In the genomic region with DNA sequence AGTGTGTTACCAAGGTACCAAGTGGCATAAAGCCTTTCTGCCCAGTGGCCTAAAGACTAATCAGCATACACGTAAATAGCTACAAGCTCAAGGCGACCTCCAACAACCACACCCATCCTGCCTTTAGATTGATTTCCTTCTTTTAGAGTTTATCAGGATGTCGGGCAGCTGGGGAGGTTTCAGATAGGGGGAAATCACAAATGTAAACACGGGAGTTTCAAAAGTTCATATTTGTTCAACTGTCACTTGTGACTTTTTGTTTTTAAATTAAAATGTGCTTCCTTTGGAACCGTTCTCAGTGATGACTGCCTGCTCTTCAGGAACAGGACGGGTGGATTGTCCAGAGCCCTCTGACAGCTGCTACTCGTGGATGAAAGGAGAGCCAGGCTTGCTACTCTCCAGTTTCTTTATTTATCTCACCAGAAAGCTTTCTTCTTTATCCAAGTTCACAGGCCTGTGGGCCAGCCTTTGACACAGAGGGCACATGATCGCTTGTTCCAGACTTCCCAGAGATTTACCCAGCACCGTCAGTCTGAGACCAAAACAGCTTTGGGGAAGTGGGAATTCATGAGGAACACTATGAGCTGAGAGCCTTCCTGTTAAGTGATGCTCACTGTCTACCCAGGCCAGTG, we compare ENCODE assay signal across 13 mouse cellular contexts. TPM values are rescaled to one million over a fixed set of nuclear protein-coding genes. Genes with fewer than 3 reads are reported as not detected.
DNase-seq lines count a peak whose midpoint lies in the region; ATAC-seq and TF ChIP-seq lines count a peak whose summit lies in the region.
"Had no signal": no experiment of that assay in that cellular context is flagged by ENCODE, and none has a peak within 500 bp of the region (broad histone marks: within the 10 kb centered on the region; RNA-seq: fewer than 3 reads in every experiment).

No protein-coding gene starts in this region.

- TF ChIP-seq POLR2A in heart, adult 2 months (IDR thresholded peaks at IDR 0.05; ENCODE audit: insufficient read depth, low read depth, low read length), result no peak

- peaks cover 11% of the 10 kb centered on the region for H3K4me1 ChIP-seq in heart, adult 2 months (ENCODE audit: control insufficient read depth, insufficient read depth, low read length)
- H3K4me1 ChIP-seq: forebrain, embryonic 10.5 days had no signal

- no peaks in the 10 kb centered on the region; the same call in 1 of the 2 replicates for H3K79me2 ChIP-seq in heart, adult 2 months (replicated peaks; ENCODE audit: control insufficient read depth, insufficient read depth, low read length)

- H3K27me3 ChIP-seq in heart, adult 2 months (ENCODE audit: control insufficient read depth, insufficient read depth, low read length), result 0 out of 2 replicates have a peak, but pooled peaks cover 1% of the 10 kb centered on the region

- no peak for TF ChIP-seq CTCF in layer of hippocampus, adult 2 months (conservative IDR thresholded peaks at IDR 0.05)
- TF ChIP-seq CTCF in heart, adult 2 months (IDR thresholded peaks at IDR 0.05), result no peak

- peak overlapping the region; percentile 10; the same call in 1 of the 2 replicates for H3K27ac ChIP-seq in layer of hippocampus, adult 2 months
- peak overlapping the region; percentile 78 for H3K27ac ChIP-seq in heart, adult 2 months
- H3K27ac ChIP-seq: forebrain, embryonic 10.5 days; liver, embryonic 14.5 days had no signal

- no peak for DNase-seq in layer of hippocampus, adult 2 months (ENCODE audit: low spot score in 2 of 2)
- no peak for DNase-seq in layer of hippocampus, adult 9-11 months
- DNase-seq in heart, adult 2 months, result peak; percentile 26 to 36
- DNase-seq in heart, postnatal 4 days, result peak; percentile 7
- DNase-seq in thymus, postnatal 10 days (ENCODE audit: low spot score in 2 of 2), result no peak
- DNase-seq in layer of hippocampus, adult 8-10 months (ENCODE audit: low spot score in 2 of 2), result no peak
- DNase-seq in left cerebral cortex, postnatal 14 days (ENCODE audit: low spot score in 2 of 2), result no peak
- DNase-seq: cerebellum, postnatal 36 days had no signal

- H3K9ac ChIP-seq in heart, adult 2 months (ENCODE audit: low read depth, low read length), result no peak overlapping the region
- H3K9ac ChIP-seq: liver, embryonic 14.5 days had no signal

- intact Hi-C loops in heart, adult 2 months (cut with DNase I), result loop anchor here (2.0 kb wide), 1 partner anchor 67 kb away; a partner anchor contains a TSS
- intact Hi-C loops in left cerebral cortex, postnatal 14 days (cut with DNase I), result no loop called here

- WGBS in heart, adult 2 months, result 8% methylated on average over 9 of the region's 9 CpGs

- ATAC-seq in megakaryocyte, adult 5-6 weeks (ENCODE audit: poor library complexity, severe bottlenecking), result peak; percentile 60; the same call in 1 of the 2 replicates

- TF ChIP-seq EP300 in heart, adult 2 months (IDR thresholded peaks at IDR 0.05; ENCODE audit: insufficient read depth, low read depth, low read length), result no peak

- H3K36me3 ChIP-seq in heart, adult 2 months (ENCODE audit: control insufficient read depth, insufficient read depth, low read length), result peaks cover 5% of the 10 kb centered on the region

- H3K4me3 ChIP-seq in layer of hippocampus, adult 2 months, result no peak overlapping the region
- no peak overlapping the region for H3K4me3 ChIP-seq in heart, adult 2 months
- H3K4me3 ChIP-seq: forebrain, embryonic 10.5 days had no signal

RNA-seq across cellular contexts. Expression of a gene that starts 23.0 kb away (rescaled TPM):
- not detected for total RNA-seq in layer of hippocampus, adult 2 months (2021)
- not detected for total RNA-seq in heart, adult 2 months (2021)
- polyA plus RNA-seq in heart, adult 2 months (2012; rRNA removed), result not detected in 2 replicates
- not detected for total RNA-seq in heart, postnatal 4 days (2021)
- total RNA-seq in megakaryocyte, adult 5-6 weeks (2015), result not detected in 2 replicates
- not detected in 2 replicates for total RNA-seq in megakaryocyte, adult 5-6 weeks (2017)
- not detected for total RNA-seq in layer of hippocampus, adult 8-10 months (2022)
- total RNA-seq in left cerebral cortex, postnatal 14 days (2021), result not detected
- total RNA-seq: layer of hippocampus, postnatal 10 days had no signal
- polyA plus RNA-seq: forebrain, embryonic 10.5 days; gonadal fat pad, adult 2 months; liver, embryonic 14.5 days had no signal

RNA-seq across cellular contexts. Expression of a gene that starts 33.1 kb away (rescaled TPM):
- total RNA-seq in layer of hippocampus, adult 2 months (2021), result 1 to 10 TPM; 3.0 to 3.4 TPM
- total RNA-seq in heart, adult 2 months (2021), result 1 to 10 TPM; 4.8 TPM
- polyA plus RNA-seq in heart, adult 2 months (2012; rRNA removed), result 4.4 and 6.2 TPM in 2 replicates
- total RNA-seq in heart, postnatal 4 days (2021), result 10 to 100 TPM; 14.4 to 14.6 TPM
- total RNA-seq in megakaryocyte, adult 5-6 weeks (2015), result 0.56 and 1.5 TPM in 2 replicates
- total RNA-seq in megakaryocyte, adult 5-6 weeks (2017), result 0.51 and 0.73 TPM in 2 replicates
- 1 to 10 TPM; 2.9 to 3.5 (median 3.2) TPM for total RNA-seq in layer of hippocampus, adult 8-10 months (2022)
- 1 to 10 TPM; 5.7 to 5.9 TPM for total RNA-seq in left cerebral cortex, postnatal 14 days (2021)

Comparison
In these comparisons a context has a peak if more than half of its experiments do, and no peak if none do; other contexts are left out.
1. DNase-seq: peak in heart, adult 2 months (2 of 2) and heart, postnatal 4 days (single experiment); none in layer of hippocampus, adult 2 months (0 of 2), layer of hippocampus, adult 9-11 months (single experiment), thymus, postnatal 10 days (0 of 2), layer of hippocampus, adult 8-10 months (0 of 2) and left cerebral cortex, postnatal 14 days (0 of 2).